Mouse (Mus musculus) heart, embryonic 15.5 days (tissue): Measurements from ENCODE around the gene Ret. TPM values are rescaled to one million over a fixed set of nuclear protein-coding genes. Genes with fewer than 3 reads are reported as not detected.

Experiments
- ATAC-seq: fragments of 200-750 bp; cut with Nextera tagmentation; replicated peaks from 2 replicates; pipeline ENCODE4 v1.8.0; 2017; ENCODE audit warnings: low read depth, moderate TSS enrichment; ENCODE audit not compliant: insufficient number of reproducible peaks, insufficient read depth, low FRiP score
- H3K27ac ChIP-seq: fragments of 300-500 bp; sonication (generic); 2 replicates; pipeline ENCODE4 v1.5.1; 2015; ENCODE audit warnings: mild to moderate bottlenecking, inconsistent platforms
- H3K27me3 ChIP-seq: fragments of 300-500 bp; sonication (generic); 2 replicates; pipeline ENCODE4 v1.6.1; 2015; ENCODE audit warnings: inconsistent platforms
- H3K36me3 ChIP-seq: fragments of 300-500 bp; sonication (generic); 2 replicates; pipeline ENCODE4 v1.6.1; 2015; ENCODE audit warnings: mild to moderate bottlenecking, inconsistent platforms
- H3K4me1 ChIP-seq: fragments of 300-500 bp; sonication (generic); replicated peaks from 2 replicates; pipeline ENCODE4 v1.6.1; 2015; ENCODE audit warnings: inconsistent platforms
- H3K4me2 ChIP-seq: fragments of 300-500 bp; sonication (generic); 2 replicates; pipeline ENCODE4 v1.6.1; 2015; ENCODE audit warnings: inconsistent platforms, mild to moderate bottlenecking, moderate library complexity
- H3K4me3 ChIP-seq: fragments of 300-500 bp; sonication (generic); 2 replicates; pipeline ENCODE4 v1.5.1; 2015; ENCODE audit warnings: mild to moderate bottlenecking, inconsistent platforms
- H3K9ac ChIP-seq: fragments of 300-500 bp; sonication (generic); 2 replicates; pipeline ENCODE4 v1.6.1; 2015; ENCODE audit warnings: mild to moderate bottlenecking, inconsistent platforms
- H3K9me3 ChIP-seq: fragments of 300-500 bp; sonication (generic); replicated peaks from 2 replicates; pipeline ENCODE4 v1.6.1; 2016; ENCODE audit warnings: inconsistent platforms
- WGBS: fragments of 180-500 bp; shearing (Covaris S2); methylation state at CpG from one replicate; pipeline ENCODE4 v1.1.7; 2015; ENCODE audit warnings: mixed read lengths; 5-methylcytosine and 5-hydroxymethylcytosine counted together
- polyA plus RNA-seq: library from polyadenylated mRNA; unstranded; fragments of >200 nt; fragmentation: Nextera tagmentation; extraction: Ambion mirVana; gene quantifications from 2 replicates; pipeline ENCODE4 v1.2.1, GENCODE M21; 2015

Ret gene
- polyA plus RNA-seq, 1 experiment from 2014 or later: 0.28 TPM

- H3K9me3 ChIP-seq: no peaks in the 10 kb centered on the region
- H3K27me3 ChIP-seq: peaks cover 91% of the 10 kb centered on the region
- peak overlapping the region; percentile 48 for H3K4me3 ChIP-seq
- H3K27ac ChIP-seq: no peak overlapping the region
- no peaks in the 10 kb centered on the region for H3K36me3 ChIP-seq
- peaks cover 16% of the 10 kb centered on the region for H3K4me1 ChIP-seq
- ATAC-seq: peak; percentile 56; the same call in 1 of the 2 replicates
- under 1% methylated on average over 79 of the region's 84 CpGs for WGBS
- H3K4me2 ChIP-seq: peak overlapping the region; percentile 95
- H3K9ac ChIP-seq: peak overlapping the region; percentile 8
Measured at GRCm38 (mm10) chr6:118196751-118197439, 623 bp downstream of the Ret start.

- Histone ChIP-seq H3K27ac (no peak overlapping the region), H3K4me1 (peaks cover 16% of the 10 kb centered on the region), H3K27me3 (peaks cover 86% of the 10 kb centered on the region), H3K4me2 (no peak overlapping the region), H3K9me3 (no peaks in the 10 kb centered on the region), H3K4me3 (no peak overlapping the region), H3K9ac (no peak overlapping the region), H3K36me3 (no peaks in the 10 kb centered on the region)
- ATAC-seq: no peak
- WGBS: 27% methylated on average over 8 of the region's 8 CpGs
Measured at GRCm38 (mm10) chr6:118195108-118195507, 2.4 kb downstream of the Ret start.

GRCm38 (mm10) chr6:118192882-118193281, 4.6 kb downstream of the Ret start:
- no peak overlapping the region for H3K9ac ChIP-seq
- H3K4me1 ChIP-seq: peaks cover 16% of the 10 kb centered on the region
- H3K36me3 ChIP-seq: no peaks in the 10 kb centered on the region
- no peak for ATAC-seq
- no peak overlapping the region for H3K27ac ChIP-seq
- H3K27me3 ChIP-seq: peaks cover 68% of the 10 kb centered on the region
- no peak overlapping the region for H3K4me2 ChIP-seq
- no peaks in the 10 kb centered on the region for H3K9me3 ChIP-seq
- 30% methylated on average over 3 of the region's 3 CpGs for WGBS
- H3K4me3 ChIP-seq: no peak overlapping the region

GRCm38 (mm10) chr6:118192199-118192598, 5.3 kb downstream of the Ret start:
- H3K9me3 ChIP-seq: no peaks in the 10 kb centered on the region

GRCm38 (mm10) chr6:118189764-118190163, 7.8 kb downstream of the Ret start:
- no peak overlapping the region for H3K9ac ChIP-seq
- H3K4me1 ChIP-seq: no peaks in the 10 kb centered on the region
- no peak overlapping the region for H3K27ac ChIP-seq
- no peak for ATAC-seq
- peaks cover 41% of the 10 kb centered on the region for H3K27me3 ChIP-seq
- WGBS: 61% methylated on average over 3 of the region's 3 CpGs
- H3K9me3 ChIP-seq: no peaks in the 10 kb centered on the region
- no peak overlapping the region for H3K4me2 ChIP-seq
- no peaks in the 10 kb centered on the region for H3K36me3 ChIP-seq
- no peak overlapping the region for H3K4me3 ChIP-seq

More at GRCm38 (mm10) chr6:118192199-118192598, 5.3 kb downstream of the Ret start:
- no peak for ATAC-seq
- WGBS: 63% methylated on average over 4 of the region's 4 CpGs
- Histone ChIP-seq H3K4me1 (peaks cover 10% of the 10 kb centered on the region), H3K27ac (no peak overlapping the region), H3K36me3 (no peaks in the 10 kb centered on the region), H3K27me3 (peaks cover 65% of the 10 kb centered on the region), H3K4me3 (no peak overlapping the region), H3K4me2 (no peak overlapping the region), H3K9ac (no peak overlapping the region)

GRCm38 (mm10) chr6:118188599-118188998, 8.9 kb downstream of the Ret start:
- no peak for ATAC-seq
- H3K4me2 ChIP-seq: no peak overlapping the region
- no peak overlapping the region for H3K9ac ChIP-seq
- no peak overlapping the region for H3K27ac ChIP-seq
- H3K9me3 ChIP-seq: no peaks in the 10 kb centered on the region
- H3K27me3 ChIP-seq: peaks cover 29% of the 10 kb centered on the region
- no peaks in the 10 kb centered on the region for H3K36me3 ChIP-seq
- H3K4me3 ChIP-seq: no peak overlapping the region
- 31% methylated on average over 9 of the region's 9 CpGs for WGBS
- no peaks in the 10 kb centered on the region for H3K4me1 ChIP-seq

- no peak overlapping the region for H3K4me3 ChIP-seq
- H3K9me3 ChIP-seq: no peaks in the 10 kb centered on the region
- H3K4me2 ChIP-seq: no peak overlapping the region
- ATAC-seq: no peak
- WGBS: 79% methylated on average over 3 of the region's 3 CpGs
- peaks cover 22% of the 10 kb centered on the region for H3K27me3 ChIP-seq
- H3K4me1 ChIP-seq: no peaks in the 10 kb centered on the region
- no peak overlapping the region for H3K27ac ChIP-seq
- H3K9ac ChIP-seq: no peak overlapping the region
- no peaks in the 10 kb centered on the region for H3K36me3 ChIP-seq
Measured at GRCm38 (mm10) chr6:118187285-118187641, 10.3 kb downstream of the Ret start.

- H3K4me1 ChIP-seq: no peaks in the 10 kb centered on the region
- 79% methylated on average over 17 of the region's 17 CpGs for WGBS
Measured at GRCm38 (mm10) chr6:118186620-118187284, 10.8 kb downstream of the Ret start.

GRCm38 (mm10) chr6:118184126-118184525, 13.4 kb downstream of the Ret start:
- 81% methylated on average over 10 of the region's 10 CpGs for WGBS

More at GRCm38 (mm10) chr6:118186620-118187284, 10.8 kb downstream of the Ret start:
- Histone ChIP-seq H3K36me3 (no peaks in the 10 kb centered on the region), H3K9ac (no peak overlapping the region), H3K27ac (no peak overlapping the region), H3K27me3 (peaks cover 21% of the 10 kb centered on the region; the same call in 1 of the 2 replicates), H3K4me3 (no peak overlapping the region), H3K4me2 (no peak overlapping the region), H3K9me3 (no peaks in the 10 kb centered on the region)
- no peak for ATAC-seq

GRCm38 (mm10) chr6:118180085-118180423, 17.5 kb downstream of the Ret start:
- H3K9ac ChIP-seq: no peak overlapping the region
- H3K36me3 ChIP-seq: no peaks in the 10 kb centered on the region
- peaks cover 5% of the 10 kb centered on the region for H3K4me1 ChIP-seq
- no peak overlapping the region for H3K4me3 ChIP-seq
- H3K27me3 ChIP-seq: 0 out of 2 replicates have a peak, but pooled peaks cover 10% of the 10 kb centered on the region
- H3K27ac ChIP-seq: no peak overlapping the region
- WGBS: 73% methylated on average over 12 of the region's 12 CpGs
- ATAC-seq: no peak
- no peak overlapping the region for H3K4me2 ChIP-seq
- H3K9me3 ChIP-seq: no peaks in the 10 kb centered on the region

More at GRCm38 (mm10) chr6:118184126-118184525, 13.4 kb downstream of the Ret start:
- Histone ChIP-seq H3K4me1 (peaks cover 5% of the 10 kb centered on the region), H3K27me3 (peaks cover 18% of the 10 kb centered on the region; the same call in 1 of the 2 replicates), H3K36me3 (no peaks in the 10 kb centered on the region), H3K9me3 (no peaks in the 10 kb centered on the region), H3K27ac (no peak overlapping the region), H3K4me3 (no peak overlapping the region), H3K4me2 (no peak overlapping the region), H3K9ac (no peak overlapping the region)
- no peak for ATAC-seq

- no peaks in the 10 kb centered on the region for H3K36me3 ChIP-seq
- H3K4me2 ChIP-seq: no peak overlapping the region
- H3K27me3 ChIP-seq: 0 out of 2 replicates have a peak, but pooled peaks cover 10% of the 10 kb centered on the region
- peaks cover 5% of the 10 kb centered on the region for H3K4me1 ChIP-seq
- H3K27ac ChIP-seq: no peak overlapping the region
- ATAC-seq: peak; percentile 59; the same call in 1 of the 2 replicates
- H3K9ac ChIP-seq: no peak overlapping the region
- no peak overlapping the region for H3K4me3 ChIP-seq
- WGBS: 55% methylated on average over 13 of the region's 13 CpGs
- H3K9me3 ChIP-seq: no peaks in the 10 kb centered on the region
Measured at GRCm38 (mm10) chr6:118179316-118180084, 18.0 kb downstream of the Ret start.
